ENCODE assay signal across 16 mouse cellular contexts in genomic region chr10:26388656-26389055, GRCm38 (mm10).
"Had no signal": no experiment of that assay in that cellular context is flagged by ENCODE, and none has a peak within 500 bp of the region (broad histone marks: within the 10 kb centered on the region; RNA-seq: fewer than 3 reads in every experiment).

No protein-coding gene starts in this region.

- H3K27me3 ChIP-seq: neural tube, embryonic 13.5 days; neural tube, embryonic 15.5 days; stomach, embryonic 15.5 days had no signal

- H3K9me3 ChIP-seq: neural tube, embryonic 13.5 days; neural tube, embryonic 15.5 days; stomach, embryonic 15.5 days had no signal

- H3K27ac ChIP-seq: neural tube, embryonic 13.5 days; neural tube, embryonic 15.5 days; stomach, embryonic 15.5 days; stomach, postnatal 0 days had no signal

- H3K36me3 ChIP-seq: neural tube, embryonic 13.5 days; neural tube, embryonic 15.5 days; stomach, embryonic 15.5 days had no signal

- H3K4me3 ChIP-seq: neural tube, embryonic 13.5 days; neural tube, embryonic 15.5 days; stomach, embryonic 15.5 days had no signal

- DNase-seq: retina, postnatal 1 day; right cerebral cortex, adult 18-20 months; right cerebral cortex, postnatal 14 days; right cerebral cortex, postnatal 25 days; right cerebral cortex, postnatal 4 days; spleen, adult 18-20 months; thymus, adult 18-20 months; thymus, adult 2 months; thymus, postnatal 14 days; thymus, postnatal 25 days; thymus, postnatal 36 days; thymus, postnatal 4 days had no signal

- H3K9ac ChIP-seq: neural tube, embryonic 13.5 days; neural tube, embryonic 15.5 days; stomach, embryonic 15.5 days had no signal

- H3K4me1 ChIP-seq: neural tube, embryonic 13.5 days; neural tube, embryonic 15.5 days; stomach, embryonic 15.5 days had no signal

- H3K4me2 ChIP-seq: neural tube, embryonic 13.5 days; neural tube, embryonic 15.5 days; stomach, embryonic 15.5 days had no signal
